Mouse (Mus musculus) limb, embryonic 13.5 days (tissue): ENCODE measurements at regions not wholly inside any gene's neighbourhood (a gene's known extent, or its start where the extent isn't known, plus 50 kb on each side); places are given as distances from the start of the nearest gene placed in this dataset.
A peak's percentile ranks its signal among the peaks of the same experiment; 100 is the strongest.

Source experiments
- ATAC-seq: fragments of 200-750 bp; cut with Nextera tagmentation; 2 replicates; pipeline ENCODE4 v1.8.0; 2017; ENCODE audit warnings: low read depth, moderate number of reproducible peaks, moderate TSS enrichment; ENCODE audit not compliant: low FRiP score
- H3K27ac ChIP-seq: fragments of 300-500 bp; sonication (generic); 2 replicates; pipeline ENCODE4 v1.5.1; 2015; ENCODE audit warnings: inconsistent platforms, mild to moderate bottlenecking, moderate library complexity
- H3K27me3 ChIP-seq: fragments of 300-500 bp; sonication (generic); 2 replicates; pipeline ENCODE4 v1.6.1; 2015; ENCODE audit warnings: mild to moderate bottlenecking, inconsistent platforms
- H3K36me3 ChIP-seq: fragments of 300-500 bp; sonication (generic); 2 replicates; pipeline ENCODE4 v1.6.1; 2015; ENCODE audit warnings: inconsistent platforms, mild to moderate bottlenecking, moderate library complexity
- H3K4me1 ChIP-seq: fragments of 300-500 bp; sonication (generic); 2 replicates; pipeline ENCODE4 v1.6.1; 2015; ENCODE audit warnings: inconsistent platforms
- H3K4me2 ChIP-seq: fragments of 300-500 bp; sonication (generic); replicated peaks from 2 replicates; pipeline ENCODE4 v1.6.1; 2015; ENCODE audit warnings: inconsistent platforms, mild to moderate bottlenecking, moderate library complexity
- H3K4me3 ChIP-seq: fragments of 300-500 bp; sonication (generic); 2 replicates; pipeline ENCODE4 v1.5.1; 2015; ENCODE audit warnings: moderate library complexity, mild to moderate bottlenecking, inconsistent platforms
- H3K9ac ChIP-seq: fragments of 300-500 bp; sonication (generic); 2 replicates; pipeline ENCODE4 v1.6.1; 2015; ENCODE audit warnings: mild to moderate bottlenecking, inconsistent platforms
- H3K9me3 ChIP-seq: fragments of 300-500 bp; sonication (generic); 2 replicates; pipeline ENCODE4 v1.6.1; 2016; ENCODE audit warnings: inconsistent platforms
- WGBS: fragments of 180-500 bp; shearing (Covaris S2); methylation state at CpG from one replicate; pipeline ENCODE4 v1.1.7; 2015; 5-methylcytosine and 5-hydroxymethylcytosine counted together

DNA sequence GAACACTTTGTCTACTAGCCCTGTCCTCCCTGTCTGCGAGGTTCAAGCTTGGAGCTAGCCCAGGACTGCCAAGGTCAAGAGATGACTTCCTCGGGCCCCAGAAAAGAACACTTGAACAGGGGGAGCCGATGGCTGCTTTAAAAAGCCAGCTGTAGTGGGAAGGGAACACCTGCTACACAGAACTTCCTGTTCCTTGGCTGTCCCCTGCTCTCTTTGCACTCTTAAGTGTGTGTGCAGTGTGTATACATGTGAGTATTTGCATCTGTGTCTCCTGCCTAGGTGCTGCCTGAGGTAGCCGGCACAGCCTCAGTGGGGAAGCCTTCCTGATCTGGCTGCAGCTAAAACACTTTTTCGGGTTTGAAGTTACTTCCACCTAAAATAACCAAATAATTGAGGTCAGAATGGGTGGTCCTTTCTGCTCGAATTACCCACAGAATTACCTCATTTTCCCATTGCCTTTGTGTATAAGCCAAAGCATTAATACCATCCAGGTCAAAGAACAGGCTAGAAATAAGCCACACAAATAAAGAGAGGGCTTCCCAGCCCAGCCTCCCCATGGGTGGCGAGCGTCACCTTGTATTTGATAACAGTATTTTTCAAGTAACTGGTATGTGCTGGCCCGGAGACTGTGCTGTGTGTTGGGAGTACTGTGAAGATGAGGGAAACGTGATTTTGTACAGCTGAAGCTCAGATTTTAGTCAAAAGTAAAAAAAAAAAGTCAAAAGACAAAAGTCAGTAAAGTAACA is 84.2 kb upstream of the Lclat1 start:
- no peak overlapping the region for H3K9ac ChIP-seq
- H3K9me3 ChIP-seq = no peaks in the 10 kb centered on the region; the same call in 1 of the 2 replicates
- 52% methylated on average over 10 of the region's 10 CpGs for WGBS
- H3K4me1 ChIP-seq = peaks cover 17% of the 10 kb centered on the region
- no peak overlapping the region for H3K4me3 ChIP-seq
- ATAC-seq = no peak
- no peak overlapping the region; the same call in 1 of the 2 replicates for H3K27ac ChIP-seq
- no peaks in the 10 kb centered on the region; the same call in 1 of the 2 replicates for H3K27me3 ChIP-seq
- H3K36me3 ChIP-seq = no peaks in the 10 kb centered on the region
- H3K4me2 ChIP-seq = no peak overlapping the region

DNA sequence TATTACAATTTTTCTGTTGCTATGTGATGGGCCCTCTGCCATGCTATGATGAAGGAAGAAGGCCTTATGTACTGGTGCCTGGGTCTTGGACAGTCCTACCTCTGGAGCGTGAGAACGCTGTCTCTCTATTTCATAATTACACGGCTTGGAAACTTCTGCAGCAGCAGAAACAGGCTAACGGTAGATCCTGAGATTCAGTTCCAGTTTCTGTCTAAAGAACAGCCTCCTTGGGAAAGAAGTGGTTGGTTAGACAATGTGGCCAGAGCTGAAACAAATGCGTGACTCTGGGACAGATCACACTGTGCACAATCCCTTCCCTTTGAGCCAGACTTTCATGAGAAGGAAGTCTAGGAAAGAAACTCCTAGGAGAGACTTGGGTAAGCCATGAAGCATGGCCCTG is 80.7 kb upstream of the Lclat1 start:
- H3K27me3 ChIP-seq = no peaks in the 10 kb centered on the region
- no peak overlapping the region for H3K4me2 ChIP-seq
- WGBS = 90% methylated on average over 5 of the region's 5 CpGs
- H3K27ac ChIP-seq = no peak overlapping the region
- ATAC-seq = no peak
- H3K4me1 ChIP-seq = peaks cover 17% of the 10 kb centered on the region
- no peaks in the 10 kb centered on the region for H3K36me3 ChIP-seq
- no peak overlapping the region for H3K4me3 ChIP-seq
- no peaks in the 10 kb centered on the region; the same call in 1 of the 2 replicates for H3K9me3 ChIP-seq
- no peak overlapping the region for H3K9ac ChIP-seq

DNA sequence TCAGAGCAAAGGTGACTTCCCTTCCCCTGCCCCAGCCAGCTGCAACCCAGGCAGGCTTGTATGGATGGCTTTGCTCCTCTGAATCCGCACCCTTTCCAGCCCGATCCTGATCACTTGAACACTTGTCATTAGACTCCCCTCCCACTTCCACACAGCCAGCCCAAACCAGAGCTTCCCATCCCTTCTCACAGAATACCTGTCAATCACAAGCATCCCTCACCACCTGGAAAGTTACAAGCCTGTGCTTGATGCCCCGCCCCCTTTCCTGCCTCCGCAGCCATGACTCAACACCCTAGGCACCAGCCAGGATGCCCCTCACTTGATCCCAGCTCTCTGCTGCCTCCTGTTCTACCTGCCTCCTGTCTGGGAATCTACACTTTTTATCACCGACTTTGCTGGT is 76.0 kb upstream of the Lclat1 start:
- H3K4me1 ChIP-seq = peaks cover 25% of the 10 kb centered on the region
- 57% methylated on average over 5 of the region's 5 CpGs for WGBS
- no peak overlapping the region for H3K27ac ChIP-seq
- no peak for ATAC-seq
- H3K4me3 ChIP-seq = no peak overlapping the region
- no peaks in the 10 kb centered on the region; the same call in 1 of the 2 replicates for H3K9me3 ChIP-seq
- no peak overlapping the region for H3K4me2 ChIP-seq
- H3K27me3 ChIP-seq = no peaks in the 10 kb centered on the region
- no peaks in the 10 kb centered on the region for H3K36me3 ChIP-seq
- H3K9ac ChIP-seq = no peak overlapping the region

DNA sequence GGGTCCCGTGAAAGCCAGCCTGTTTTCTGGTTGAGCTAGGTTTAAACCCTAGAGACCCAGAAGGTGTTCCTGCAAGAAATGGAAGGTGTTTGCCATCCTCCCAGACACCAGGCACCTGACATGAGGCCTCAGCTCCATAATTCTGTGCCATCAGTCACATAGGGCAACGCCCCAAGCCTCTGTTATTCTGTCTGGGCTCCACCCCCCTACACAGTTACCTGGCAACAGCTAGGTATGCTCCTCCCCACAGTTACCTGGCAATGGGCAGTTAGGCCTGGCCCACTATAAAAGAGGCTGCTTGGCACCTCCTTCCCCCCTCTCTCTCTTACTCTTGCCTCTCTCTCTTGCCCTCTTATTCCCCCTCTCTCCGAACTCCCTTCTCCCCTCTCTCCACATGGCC is 75.5 kb upstream of the Lclat1 start:
- 60% methylated on average over 3 of the region's 3 CpGs for whole genome bisulfite sequencing
- H3K4me3 ChIP-seq = no peak overlapping the region
- H3K9me3 ChIP-seq = no peaks in the 10 kb centered on the region; the same call in 1 of the 2 replicates
- peaks cover 31% of the 10 kb centered on the region for H3K4me1 ChIP-seq
- no peak overlapping the region for H3K9ac ChIP-seq
- ATAC-seq = no peak
- H3K36me3 ChIP-seq = no peaks in the 10 kb centered on the region
- no peaks in the 10 kb centered on the region for H3K27me3 ChIP-seq
- no peak overlapping the region for H3K4me2 ChIP-seq
- no peak overlapping the region for H3K27ac ChIP-seq

DNA sequence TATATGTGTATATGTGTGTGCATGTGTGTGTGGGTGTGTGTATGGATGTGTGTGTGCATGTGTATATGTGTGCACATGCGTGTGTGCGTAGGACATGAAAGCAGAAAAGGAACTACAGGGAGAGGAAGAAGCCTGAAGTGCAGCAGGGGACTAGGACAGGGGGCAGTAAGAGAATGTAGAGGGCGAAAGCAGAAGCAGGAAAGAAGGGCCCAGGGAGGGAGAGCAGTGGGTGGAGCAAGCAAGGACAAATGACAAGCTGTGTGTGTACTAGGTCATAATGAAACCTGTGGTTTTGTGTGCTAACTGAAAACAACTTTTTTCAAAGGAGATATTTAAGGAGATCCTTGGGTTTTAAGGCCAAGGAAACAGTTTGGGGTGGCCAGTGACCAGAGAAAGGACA is 73.4 kb upstream of the Lclat1 start:
- Histone ChIP-seq H3K4me1 (peaks cover 31% of the 10 kb centered on the region), H3K9me3 (no peaks in the 10 kb centered on the region), H3K9ac (no peak overlapping the region), H3K4me3 (no peak overlapping the region), H3K27me3 (no peaks in the 10 kb centered on the region), H3K27ac (peak overlapping the region; percentile 67; the same call in 1 of the 2 replicates), H3K36me3 (no peaks in the 10 kb centered on the region), H3K4me2 (no peak overlapping the region)
- 71% methylated on average over 3 of the region's 3 CpGs for WGBS
- ATAC-seq = no peak

DNA sequence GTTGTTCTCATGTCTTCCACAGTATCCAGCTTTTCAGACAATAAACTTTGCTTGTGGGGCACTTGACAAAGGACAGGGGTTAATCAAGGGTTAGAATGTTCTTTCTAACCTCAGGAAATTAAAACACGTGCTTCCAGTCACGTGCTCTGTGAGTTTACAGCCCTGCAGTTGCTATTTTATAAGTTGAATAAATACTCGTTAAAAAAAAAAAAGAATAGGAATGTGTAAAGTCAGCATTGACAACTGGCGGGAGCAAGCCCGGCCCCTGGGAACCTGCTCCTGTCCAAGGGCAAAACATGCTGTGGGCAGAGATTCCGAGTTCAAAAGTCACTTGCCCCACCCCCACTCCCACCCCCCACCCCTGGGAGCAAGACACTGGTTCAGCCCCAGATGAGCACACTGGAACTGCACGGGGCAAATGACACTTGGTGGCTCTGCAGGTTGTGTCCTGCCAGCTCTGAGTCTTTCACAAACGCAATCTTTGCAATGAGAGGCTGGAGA is 72.8 kb upstream of the Lclat1 start:
- no peaks in the 10 kb centered on the region for H3K27me3 ChIP-seq
- peak; percentile 55; the same call in 1 of the 2 replicates for ATAC-seq
- 0 out of 2 replicates have a peak overlapping the region, but pooled peaks have one; percentile 7 for H3K4me2 ChIP-seq
- peaks cover 31% of the 10 kb centered on the region for H3K4me1 ChIP-seq
- no peaks in the 10 kb centered on the region for H3K36me3 ChIP-seq
- no peaks in the 10 kb centered on the region for H3K9me3 ChIP-seq
- 18% methylated on average over 8 of the region's 8 CpGs for WGBS
- no peak overlapping the region for H3K4me3 ChIP-seq
- H3K9ac ChIP-seq = no peak overlapping the region
- H3K27ac ChIP-seq = peak overlapping the region; percentile 67; the same call in 1 of the 2 replicates

DNA sequence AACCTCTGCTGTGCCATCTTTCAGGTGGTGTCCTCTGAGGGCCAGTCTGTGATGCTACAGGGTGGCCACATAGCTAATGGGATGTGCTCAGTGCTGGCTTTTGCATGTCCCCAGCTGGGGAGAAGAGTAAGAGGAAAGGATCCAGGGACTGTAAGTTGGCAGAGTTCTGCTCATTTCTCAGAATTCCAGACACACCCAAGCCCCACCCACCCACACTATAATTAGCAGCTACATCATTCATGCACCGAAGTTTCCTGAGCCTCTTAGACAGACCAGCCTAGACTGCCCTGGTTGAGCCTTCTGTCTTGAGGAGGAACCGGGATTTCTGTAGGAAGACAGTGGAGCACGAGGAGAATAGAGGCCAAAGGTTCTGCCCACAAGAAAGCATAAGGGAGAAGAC is 70.9 kb upstream of the Lclat1 start:
- H3K4me3 ChIP-seq = no peak overlapping the region
- no peaks in the 10 kb centered on the region for H3K9me3 ChIP-seq
- H3K4me2 ChIP-seq = no peak overlapping the region
- ATAC-seq = no peak
- no peaks in the 10 kb centered on the region for H3K27me3 ChIP-seq
- no peaks in the 10 kb centered on the region for H3K36me3 ChIP-seq
- WGBS = 53% methylated on average over 3 of the region's 3 CpGs
- H3K9ac ChIP-seq = no peak overlapping the region
- peaks cover 31% of the 10 kb centered on the region for H3K4me1 ChIP-seq
- H3K27ac ChIP-seq = peak overlapping the region; percentile 66; the same call in 1 of the 2 replicates

DNA sequence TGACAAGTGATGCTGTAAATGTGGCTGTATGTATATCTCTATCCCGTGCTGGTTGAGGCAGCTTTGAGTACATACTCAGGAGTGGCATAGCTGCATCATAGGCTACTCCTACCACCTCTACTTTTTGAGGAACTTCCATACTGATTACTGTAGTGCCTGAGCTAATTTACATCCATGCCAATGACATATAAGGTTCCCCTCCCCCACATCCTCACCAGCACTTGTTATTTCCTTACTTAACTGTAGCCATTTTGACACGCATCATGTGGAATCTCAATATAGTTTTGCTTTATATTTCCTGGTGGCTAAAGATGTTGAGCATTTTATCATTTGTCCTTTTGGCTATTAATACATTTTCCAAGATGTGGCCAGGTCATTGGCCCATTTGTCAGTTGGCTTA is 69.2 kb upstream of the Lclat1 start:
- no peak for ATAC-seq
- Histone ChIP-seq H3K27ac (no peak overlapping the region), H3K4me3 (no peak overlapping the region)

DNA sequence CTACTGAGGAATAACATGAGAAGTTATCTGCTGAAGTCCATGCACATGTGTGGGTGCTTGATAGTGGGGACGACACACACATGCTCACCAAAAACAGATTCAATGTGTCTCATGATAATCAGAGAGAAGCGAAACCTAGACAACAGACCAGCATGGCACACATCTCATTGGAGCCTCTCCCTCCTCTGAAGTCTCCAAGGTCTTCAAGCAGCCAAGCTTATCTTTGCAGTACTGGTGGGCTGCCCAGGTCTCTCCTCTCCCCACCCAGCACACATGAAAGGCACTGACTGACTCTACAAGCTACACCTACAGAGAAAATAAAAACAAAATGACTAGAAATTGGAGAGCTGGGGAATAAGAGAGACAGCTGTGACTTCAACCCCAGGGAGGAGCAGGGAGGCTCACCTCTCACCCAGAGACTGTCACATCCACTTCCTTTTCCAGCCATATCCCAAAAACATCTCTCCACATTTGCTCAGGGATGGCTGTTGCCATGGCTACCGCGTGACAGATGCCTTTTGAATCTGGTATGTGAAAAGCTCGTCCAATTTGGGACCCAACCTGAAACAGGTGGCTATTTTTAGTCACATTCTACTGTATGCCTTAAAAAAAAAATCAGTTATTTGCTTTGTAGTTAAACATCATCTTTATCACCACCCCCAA is 62.7 kb upstream of the Lclat1 start:
- H3K4me2 ChIP-seq = no peak overlapping the region
- H3K36me3 ChIP-seq = no peaks in the 10 kb centered on the region
- H3K4me1 ChIP-seq = peaks cover 8% of the 10 kb centered on the region
- H3K9me3 ChIP-seq = no peaks in the 10 kb centered on the region
- no peak overlapping the region for H3K9ac ChIP-seq
- no peak overlapping the region for H3K27ac ChIP-seq
- no peak for ATAC-seq
- H3K4me3 ChIP-seq = no peak overlapping the region
- no peaks in the 10 kb centered on the region for H3K27me3 ChIP-seq
- WGBS = 81% methylated on average over 5 of the region's 5 CpGs

More for the DNA sequence above, 69.2 kb upstream of the Lclat1 start:
- H3K36me3 ChIP-seq = no peaks in the 10 kb centered on the region
- WGBS = 92% methylated on average over 2 of the region's 2 CpGs
- H3K9ac ChIP-seq = no peak overlapping the region
- H3K27me3 ChIP-seq = no peaks in the 10 kb centered on the region
- H3K4me2 ChIP-seq = no peak overlapping the region
- peaks cover 31% of the 10 kb centered on the region for H3K4me1 ChIP-seq
- H3K9me3 ChIP-seq = no peaks in the 10 kb centered on the region

DNA sequence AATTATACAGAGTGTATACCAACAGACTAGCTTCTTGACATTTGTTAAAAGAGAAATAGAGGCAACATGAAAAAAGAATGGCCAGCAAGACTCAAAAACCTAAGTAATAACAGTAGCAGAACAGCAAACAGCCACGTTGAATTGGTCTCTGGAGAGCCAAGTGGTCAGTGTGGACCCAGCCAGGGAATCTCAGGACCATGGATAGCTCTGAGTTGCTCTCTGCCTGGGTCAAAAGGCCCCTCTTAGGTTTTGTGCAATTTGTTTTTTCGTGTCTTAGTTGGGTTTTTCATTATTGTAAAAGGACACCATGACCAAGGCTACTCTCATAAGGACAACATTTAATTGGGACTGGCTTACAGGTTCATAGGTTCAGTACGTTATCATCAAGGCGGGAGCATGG is 60.8 kb upstream of the Lclat1 start:
- WGBS = 55% methylated on average over 4 of the region's 4 CpGs
- Histone ChIP-seq H3K27ac (no peak overlapping the region), H3K9me3 (no peaks in the 10 kb centered on the region), H3K27me3 (no peaks in the 10 kb centered on the region), H3K9ac (no peak overlapping the region), H3K4me1 (peaks cover 12% of the 10 kb centered on the region), H3K36me3 (no peaks in the 10 kb centered on the region), H3K4me2 (no peak overlapping the region), H3K4me3 (no peak overlapping the region)
- no peak for ATAC-seq

DNA sequence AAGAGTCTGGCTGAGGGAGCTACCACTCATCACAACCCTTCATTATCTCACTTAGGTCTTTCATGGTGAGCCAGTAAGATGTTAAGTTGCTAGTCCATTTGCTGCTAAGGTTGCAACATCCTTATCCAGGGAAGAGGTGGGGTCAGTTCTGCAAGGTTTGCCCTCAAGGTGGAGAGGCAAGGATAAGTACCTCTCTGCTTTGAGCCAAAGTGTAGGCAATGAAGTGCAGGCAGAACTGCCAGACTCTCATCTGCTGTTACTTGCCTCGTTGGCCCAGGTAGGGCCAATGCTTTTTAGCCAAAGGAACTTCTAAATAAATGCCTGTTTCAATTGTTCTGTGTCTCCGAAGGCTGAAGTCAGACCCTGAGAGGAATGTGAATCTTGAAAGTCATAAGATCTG is 59.6 kb upstream of the Lclat1 start:
- no peaks in the 10 kb centered on the region for H3K36me3 ChIP-seq
- H3K4me3 ChIP-seq = no peak overlapping the region
- H3K9ac ChIP-seq = no peak overlapping the region
- no peak for ATAC-seq
- H3K27me3 ChIP-seq = no peaks in the 10 kb centered on the region
- H3K4me2 ChIP-seq = no peak overlapping the region
- no peak overlapping the region for H3K27ac ChIP-seq
- peaks cover 16% of the 10 kb centered on the region for H3K4me1 ChIP-seq
- WGBS = 75% methylated on average over 2 of the region's 2 CpGs
- no peaks in the 10 kb centered on the region for H3K9me3 ChIP-seq

DNA sequence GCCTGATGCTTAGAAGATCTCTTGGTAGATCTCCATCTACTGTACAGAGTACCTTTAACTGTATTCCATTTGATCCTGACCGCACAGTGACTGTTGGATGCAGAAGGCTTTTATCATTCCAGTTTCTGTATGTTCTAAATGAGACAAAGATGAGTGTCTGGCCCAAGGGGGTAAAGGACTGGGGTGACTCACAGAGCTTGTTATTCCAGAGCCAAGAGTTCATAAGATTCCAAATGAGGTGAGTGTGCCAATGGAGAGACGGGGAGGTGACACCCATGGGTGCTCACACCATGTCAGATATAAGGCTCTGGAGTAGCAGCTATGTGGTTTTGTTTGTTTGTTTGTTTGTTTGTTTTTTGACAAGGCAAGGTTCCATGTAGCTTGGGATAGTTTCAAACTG is 54.8 kb upstream of the Lclat1 start:
- H3K9ac ChIP-seq = no peak overlapping the region
- no peak overlapping the region for H3K4me2 ChIP-seq
- H3K27ac ChIP-seq = no peak overlapping the region
- H3K9me3 ChIP-seq = no peaks in the 10 kb centered on the region
- no peaks in the 10 kb centered on the region for H3K36me3 ChIP-seq
- peaks cover 31% of the 10 kb centered on the region for H3K4me1 ChIP-seq
- 88% methylated on average over 2 of the region's 2 CpGs for WGBS
- H3K27me3 ChIP-seq = no peaks in the 10 kb centered on the region
- ATAC-seq = no peak
- no peak overlapping the region for H3K4me3 ChIP-seq
